Mouse (Mus musculus): Measurements from ENCODE around the gene Efhd2.

Gene Efhd2

GRCm38 (mm10) chr4:141874601-141875460, at the start of gene Efhd2:
TSS of gene Efhd2 (minus strand) at chr4:141874920.
- DNase-seq = peak; percentile 92

GRCm38 (mm10) chr4:141923961-141924360, 49.2 kb upstream of the Efhd2 start:
- no peak for DNase-seq

DNA sequence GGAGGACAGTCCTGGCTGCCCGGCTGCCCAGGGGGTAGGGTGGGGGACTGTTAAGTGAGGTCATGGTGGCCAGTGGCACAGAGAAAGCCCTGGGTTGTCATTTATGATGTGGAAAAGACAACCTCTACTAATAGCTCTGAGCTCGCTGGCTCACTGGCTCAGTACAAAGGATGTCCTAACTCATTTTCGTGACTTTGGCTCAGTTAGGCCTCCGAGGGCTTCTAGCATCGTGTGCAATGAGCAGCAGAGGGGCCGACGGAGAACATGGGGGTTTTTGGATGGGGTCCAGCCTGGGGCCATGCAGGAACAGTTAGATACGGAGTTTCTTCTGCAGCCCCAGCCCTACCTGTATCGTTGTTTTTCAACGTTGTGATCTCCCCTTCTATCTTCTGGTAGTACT, 45.7 kb upstream of the Efhd2 start:
- DNase-seq = no peak

DNA sequence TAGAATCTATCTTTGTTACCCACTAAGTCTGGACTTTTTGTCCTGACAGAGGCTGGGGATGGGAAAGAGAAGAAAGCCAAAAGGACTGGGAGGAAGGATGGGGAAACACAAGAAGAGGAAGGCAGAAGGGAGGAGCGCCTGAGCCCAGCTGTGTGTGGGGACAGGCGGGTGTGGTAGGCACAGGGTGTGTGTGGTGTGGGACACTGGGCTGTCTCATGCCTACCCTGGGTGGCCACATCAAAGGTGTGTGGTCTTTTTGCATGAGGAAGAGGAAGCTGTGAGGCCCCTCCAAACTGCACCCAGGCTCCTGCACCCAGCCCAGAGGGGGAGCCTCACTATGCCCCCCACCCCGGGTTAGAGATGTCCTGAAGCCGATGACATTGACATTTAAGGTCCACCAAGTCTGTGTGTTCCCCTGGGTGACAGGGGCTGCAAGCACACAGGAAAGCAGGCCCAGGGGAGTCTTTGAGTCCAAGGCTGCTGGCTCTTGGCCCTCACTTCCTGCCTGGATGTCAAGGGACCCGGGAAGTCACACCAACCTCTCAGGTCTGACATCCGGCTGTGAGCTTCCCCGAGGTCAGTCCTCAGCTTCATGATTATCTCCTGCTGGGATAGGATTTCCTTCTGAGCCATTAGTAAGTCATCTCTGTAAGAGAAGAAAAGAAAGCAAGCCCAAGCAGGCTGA, 43.2 kb upstream of the Efhd2 start:
- no peak for DNase-seq

DNA sequence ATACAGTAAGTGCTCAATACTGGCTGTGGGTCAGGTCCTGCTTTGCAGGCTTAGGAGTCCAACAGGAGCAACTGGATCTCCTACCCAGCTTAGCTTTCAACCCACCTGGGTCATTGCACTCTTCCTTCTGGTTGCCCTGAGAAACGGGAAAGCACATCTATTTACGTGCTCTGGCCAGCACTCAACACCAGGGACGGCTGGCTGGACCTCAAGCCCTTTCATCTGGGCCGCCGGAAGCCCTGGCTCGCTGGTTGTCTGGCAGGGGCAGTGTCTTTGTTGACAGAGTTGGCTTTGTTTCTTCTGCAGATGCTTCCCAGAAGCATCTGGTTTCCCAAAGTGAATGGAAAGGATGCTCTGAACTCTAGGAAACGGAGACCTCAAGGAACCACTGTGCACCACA, 39.3 kb upstream of the Efhd2 start:
- peak; percentile 74 for DNase-seq

DNA sequence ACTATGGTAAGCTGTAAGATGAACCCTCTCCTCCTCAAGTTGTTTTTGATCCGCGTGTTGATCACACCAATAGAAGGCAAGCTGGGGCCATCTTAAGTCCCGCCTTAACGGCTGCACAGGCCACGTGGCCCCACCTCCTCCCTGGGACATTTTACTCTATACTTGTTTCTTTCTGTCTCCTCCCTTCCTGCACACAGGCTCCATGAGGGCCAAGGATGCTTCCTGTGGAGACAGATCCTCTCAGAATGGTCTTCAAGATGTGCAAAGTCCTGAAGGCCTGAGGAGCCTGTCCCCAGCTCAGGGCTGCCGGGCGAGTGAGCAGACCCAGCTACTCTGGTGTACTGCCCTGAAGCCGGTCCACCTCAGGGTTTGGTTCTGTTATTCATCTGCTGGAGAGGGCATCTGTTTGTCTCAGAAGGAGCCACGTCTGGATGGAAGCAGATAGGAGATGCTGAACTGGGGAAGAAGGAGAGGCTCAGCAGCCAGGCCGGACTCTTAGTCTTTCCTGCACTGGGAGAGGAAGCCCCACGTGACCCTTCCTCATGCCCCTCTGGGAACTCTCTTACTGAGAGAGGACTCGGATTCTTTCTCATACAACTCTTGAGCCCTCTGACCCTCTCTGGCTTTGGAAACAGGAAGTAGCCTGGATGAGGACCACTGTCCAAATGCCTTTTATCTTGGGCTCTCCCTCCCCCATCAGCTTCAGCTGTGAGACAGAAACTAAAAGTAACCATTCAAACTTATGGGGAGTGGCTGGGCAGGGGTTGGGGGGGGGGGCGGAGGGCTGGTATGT, 38.7 kb upstream of the Efhd2 start:
- peak; percentile 71 for DNase-seq

DNA sequence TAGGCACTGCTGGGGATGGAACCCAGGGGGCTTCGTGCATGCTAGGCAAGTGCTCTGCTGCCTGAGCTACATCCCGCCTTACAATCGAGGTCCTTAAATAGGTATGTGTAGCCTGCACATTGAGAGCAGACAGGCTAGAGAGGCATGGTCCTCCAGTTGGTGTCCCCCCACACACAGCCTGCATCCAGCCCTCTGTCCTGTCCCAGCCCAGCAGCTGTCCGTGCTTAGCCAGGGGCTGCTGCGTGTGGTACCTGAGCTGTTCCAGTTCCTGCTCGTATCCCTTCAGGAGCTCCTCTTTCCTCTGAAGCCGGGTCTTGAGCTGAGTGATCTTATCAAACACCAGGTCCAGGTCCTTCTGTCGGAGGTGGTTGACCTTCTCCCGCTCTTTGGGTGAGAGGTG, 30.0 kb upstream of the Efhd2 start:
- DNase-seq = no peak

GRCm38 (mm10) chr4:141902479-141902858, 27.7 kb upstream of the Efhd2 start:
- DNase-seq = no peak

DNA sequence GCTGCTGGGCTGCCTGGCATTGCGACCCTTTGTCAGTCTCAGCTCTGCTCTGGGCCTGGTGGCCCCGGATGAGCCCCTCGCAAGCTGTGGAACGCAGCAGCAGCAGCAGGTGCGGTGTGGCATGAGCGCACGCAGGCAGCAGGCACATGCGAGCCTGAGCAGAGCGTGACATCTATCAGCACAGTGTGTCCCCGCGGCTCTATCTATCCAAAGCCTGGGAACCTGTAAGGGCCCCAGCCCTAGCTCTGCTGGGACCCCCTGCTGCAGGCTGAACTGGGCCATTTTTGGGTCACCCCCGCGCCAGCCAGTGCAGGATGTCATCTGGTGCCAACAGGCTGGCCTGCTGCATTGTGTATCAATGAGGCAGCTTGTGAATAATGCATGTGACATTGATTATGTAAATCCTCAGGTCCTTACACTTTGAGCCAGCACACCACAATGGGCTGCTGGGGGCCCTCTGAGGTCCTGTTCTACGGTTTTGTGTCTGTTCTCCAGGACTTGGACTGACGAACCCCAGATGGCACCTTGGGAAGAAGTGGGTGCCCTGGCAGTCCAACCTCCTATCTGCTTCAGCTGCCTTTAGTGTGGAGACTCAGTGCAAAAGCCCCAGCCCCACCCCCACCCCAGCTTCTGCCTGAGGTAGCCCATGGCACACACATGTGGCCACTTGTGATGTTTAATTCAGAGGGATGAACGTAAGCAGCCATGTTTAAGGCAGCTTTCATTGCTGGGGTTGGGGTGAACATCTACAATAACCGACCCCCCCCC, 27.2 kb upstream of the Efhd2 start:
- DNase-seq = no peak

DNA sequence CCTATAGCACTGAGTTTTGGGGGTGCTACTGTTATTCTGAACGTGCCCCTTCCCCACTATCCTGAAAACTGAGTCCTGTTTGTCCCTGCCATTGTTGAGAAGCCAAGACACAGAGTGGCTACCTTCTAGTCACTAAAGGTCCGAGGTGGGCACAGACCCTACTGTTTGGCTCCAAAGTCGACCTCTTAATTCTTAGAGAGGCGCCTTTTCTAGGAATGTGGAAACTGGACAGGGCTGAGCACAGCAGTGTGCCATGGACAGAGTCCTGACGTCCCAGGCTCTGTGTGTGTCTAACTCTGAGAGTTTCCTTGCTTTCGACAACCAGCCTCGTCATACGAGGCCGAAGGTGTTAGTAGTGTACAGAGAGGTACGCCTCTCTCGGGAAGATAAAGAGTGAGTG, 25.7 kb upstream of the Efhd2 start:
- no peak for DNase-seq

GRCm38 (mm10) chr4:141899936-141900335, 25.2 kb upstream of the Efhd2 start:
- DNase-seq = peak; percentile 76

DNA sequence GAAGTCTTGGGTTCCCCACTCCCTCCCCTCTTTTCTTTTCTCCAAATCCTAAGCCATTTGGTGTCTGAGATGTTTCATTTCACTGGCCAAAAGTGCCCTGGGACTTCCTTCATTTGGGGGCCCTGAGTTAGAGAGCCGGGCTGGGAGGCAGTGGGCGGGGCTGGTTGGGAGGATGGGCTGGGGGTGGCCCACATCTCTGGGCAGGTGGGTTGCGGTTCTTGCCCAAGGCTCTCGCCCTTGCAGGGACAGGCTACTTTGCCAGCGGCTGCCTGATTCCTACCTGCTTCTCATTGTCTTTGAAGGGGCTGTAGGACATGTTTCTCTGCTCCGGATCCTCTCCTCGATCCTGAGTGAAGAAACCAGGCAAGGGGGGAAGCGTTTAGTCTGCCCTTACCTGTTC, 24.2 kb upstream of the Efhd2 start:
- DNase-seq = no peak

- no peak for DNase-seq
These were observed 23.1 kb upstream of the Efhd2 start for GRCm38 (mm10) chr4:141897838-141898237.

DNA sequence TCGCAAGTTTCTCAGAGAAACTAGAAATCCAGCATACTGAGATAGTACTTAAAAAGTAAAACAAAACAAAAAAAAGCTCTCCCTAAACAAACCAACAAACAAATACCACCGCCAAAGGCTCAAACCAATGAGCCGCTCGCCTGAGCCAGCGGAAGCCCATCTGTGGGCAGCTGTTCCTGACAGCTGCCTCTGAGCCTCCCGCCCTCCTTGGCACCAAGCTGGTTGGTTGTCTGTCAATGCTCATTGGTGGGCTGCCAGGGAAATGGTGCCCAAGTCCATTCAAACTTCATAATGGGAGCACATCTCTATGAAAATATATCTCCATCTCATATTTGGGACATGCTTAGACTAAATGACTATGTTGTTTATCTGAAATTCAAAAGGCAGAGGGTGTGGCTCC, 22.5 kb upstream of the Efhd2 start:
- DNase-seq = peak; percentile 77

- DNase-seq = peak; percentile 53
These were observed 21.1 kb upstream of the Efhd2 start for GRCm38 (mm10) chr4:141895772-141896171.

DNA sequence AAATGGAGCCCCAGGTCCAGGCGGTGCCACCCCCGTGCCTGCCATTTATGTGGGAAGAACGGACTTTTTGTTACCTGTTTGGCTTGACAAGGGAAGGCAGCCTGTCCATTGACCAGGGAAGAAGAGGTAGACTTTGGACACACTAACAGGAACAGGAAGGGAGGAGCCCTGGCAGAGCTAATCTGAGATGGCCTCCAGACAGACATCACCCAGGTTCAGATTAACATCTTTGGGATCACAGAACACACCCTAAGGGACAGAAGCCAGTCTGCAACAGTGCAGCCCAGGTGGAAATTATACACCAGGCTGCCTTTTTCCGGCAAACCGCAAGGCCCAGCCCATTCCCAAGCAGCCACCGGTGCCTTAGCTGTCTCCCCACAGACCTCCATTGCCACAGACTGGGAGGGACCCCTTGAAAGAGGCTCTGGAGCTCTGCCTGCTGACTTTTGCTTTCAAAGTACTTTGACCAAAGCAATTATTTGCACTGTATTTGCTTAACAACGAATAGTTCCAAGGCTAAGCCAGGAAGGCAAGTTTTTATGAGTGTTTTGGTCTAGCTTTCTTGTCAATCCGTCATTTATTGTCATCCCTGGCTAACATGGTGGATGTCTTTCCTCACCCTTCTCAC, 18.6 kb upstream of the Efhd2 start:
- no peak for DNase-seq

GRCm38 (mm10) chr4:141886385-141886968, 11.8 kb upstream of the Efhd2 start:
- no peak for DNase-seq

GRCm38 (mm10) chr4:141885451-141885850, 10.7 kb upstream of the Efhd2 start:
- DNase-seq = no peak

DNA sequence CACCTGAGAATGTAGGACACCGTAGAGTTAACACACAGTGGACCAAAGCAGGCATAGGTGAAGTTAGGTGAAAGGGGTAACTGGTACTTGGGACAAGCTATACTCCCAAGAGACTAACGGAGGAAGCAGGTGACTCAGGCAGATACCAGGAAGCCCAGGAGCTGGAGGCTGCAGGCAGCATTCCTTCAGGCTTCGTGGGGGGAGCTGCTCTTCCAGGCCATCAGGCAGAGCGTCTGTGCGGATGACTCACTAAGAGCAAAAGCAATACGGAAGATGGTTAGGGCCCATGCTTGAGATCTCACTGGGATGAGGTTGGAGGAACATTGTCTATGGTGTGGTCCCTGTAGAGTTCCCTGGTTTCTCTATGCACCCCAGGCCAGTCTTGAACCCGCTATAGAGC, 8.1 kb upstream of the Efhd2 start:
- DNase-seq = no peak

- DNase-seq = peak; percentile 59
These were observed 7.2 kb upstream of the Efhd2 start for GRCm38 (mm10) chr4:141881950-141882349.

- DNase-seq = no peak
These were observed 6.7 kb upstream of the Efhd2 start for GRCm38 (mm10) chr4:141881289-141881914.
